In the genomic region with DNA sequence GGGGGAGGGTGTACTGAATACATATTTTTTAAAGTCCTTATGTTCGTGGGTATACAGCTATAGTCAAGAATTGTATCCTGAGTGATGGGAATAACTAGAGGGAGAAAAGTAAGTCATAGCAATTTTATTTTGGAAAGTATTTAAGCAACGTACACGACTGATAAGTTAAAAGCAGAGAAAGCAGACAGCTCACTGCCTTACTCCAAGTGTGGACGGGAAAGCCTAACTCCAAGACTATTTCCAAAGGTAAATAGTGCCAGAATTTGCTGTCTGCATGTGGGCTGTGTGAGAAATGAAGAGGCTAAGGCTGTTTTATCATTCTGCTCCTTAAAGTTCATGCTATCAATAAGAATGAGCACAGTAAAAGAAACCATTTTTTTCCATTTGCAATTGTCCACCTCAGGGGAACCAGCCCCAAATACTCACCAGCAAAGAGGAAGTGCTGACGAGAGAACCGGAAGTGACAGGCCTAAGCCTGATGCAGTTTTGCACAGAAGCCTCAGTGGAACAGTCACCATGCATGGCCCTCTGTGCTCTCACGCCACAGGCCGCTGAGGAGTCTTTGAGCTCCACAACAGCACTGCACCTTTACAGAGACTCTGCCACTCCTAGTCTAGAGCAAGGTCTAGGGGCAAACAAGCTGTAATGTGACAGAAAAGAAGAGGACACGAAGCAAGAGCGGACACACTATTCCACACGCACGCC, we compare ENCODE assay signal across 8 mouse cellular contexts. TPM values are rescaled to one million over a fixed set of nuclear protein-coding genes. Genes with fewer than 3 reads are reported as not detected.
A peak's percentile ranks its signal among the peaks of the same experiment; 100 is the strongest.
DNase-seq lines count a peak whose midpoint lies in the region; ATAC-seq lines count a peak whose summit lies in the region.

No protein-coding gene starts in this region.

- 0 out of 2 replicates have a peak, but pooled peaks have one; percentile 13 for ATAC-seq in liver, embryonic 11.5 days (replicated peaks; ENCODE audit: low FRiP score)

- DNase-seq in embryo, embryonic 11 days: peak; percentile 17
- DNase-seq in embryo, embryonic 10.5 days (ENCODE audit: low spot score): no peak
- DNase-seq in thymus, postnatal 0 days (ENCODE audit: low spot score): peak; percentile 60
- DNase-seq in thymus, postnatal 36 days: no peak
- no peak for DNase-seq in liver, embryonic 11.5 days (ENCODE audit: low spot score)
- DNase-seq in splenic B cell, adult 2 months (ENCODE audit: low read depth, low spot score): peak; percentile 91
- DNase-seq in left cerebral cortex, adult 18-20 months (ENCODE audit: low spot score in 2 of 2): no peak
- DNase-seq in layer of hippocampus, adult 9-10 months (ENCODE audit: low spot score): no peak

- H3K9ac ChIP-seq in liver, embryonic 11.5 days (ENCODE audit: low read depth, low read length): peak overlapping the region; percentile 14; the same call in 1 of the 2 replicates

- peak overlapping the region; percentile 29 for H3K4me2 ChIP-seq in liver, embryonic 11.5 days

- no peaks in the 10 kb centered on the region for H3K9me3 ChIP-seq in liver, embryonic 11.5 days (ENCODE audit: control insufficient read depth, low read length)

- no peak overlapping the region for H3K4me3 ChIP-seq in liver, embryonic 11.5 days (ENCODE audit: low read depth, low read length)

- H3K36me3 ChIP-seq in liver, embryonic 11.5 days (ENCODE audit: control insufficient read depth, insufficient read depth, low read length): no peaks in the 10 kb centered on the region
- peaks cover 7% of the 10 kb centered on the region; the same call in 1 of the 2 replicates for H3K36me3 ChIP-seq in splenic B cell, adult 2 months (ENCODE audit: control insufficient read depth, insufficient read depth, low read length, poor library complexity, severe bottlenecking)

- H3K4me1 ChIP-seq in liver, embryonic 11.5 days (replicated peaks; ENCODE audit: control insufficient read depth, insufficient read depth, low read length): peaks cover 18% of the 10 kb centered on the region

- H3K27ac ChIP-seq in liver, embryonic 11.5 days (ENCODE audit: low read depth, low read length): peak overlapping the region; percentile 55

- WGBS in liver, embryonic 11.5 days: 56% methylated on average over 12 of the region's 12 CpGs

- H3K27me3 ChIP-seq in liver, embryonic 11.5 days (replicated peaks; ENCODE audit: control insufficient read depth, insufficient read depth, low read length): no peaks in the 10 kb centered on the region
- no peaks in the 10 kb centered on the region for H3K27me3 ChIP-seq in splenic B cell, adult 2 months (ENCODE audit: control insufficient read depth, insufficient read depth, low read length, poor library complexity, severe bottlenecking)

RNA-seq across cellular contexts. Expression of a gene that starts 18.0 kb away (rescaled TPM):
- polyA plus RNA-seq in thymus, postnatal 0 days (2015; fragmentation: Nextera tagmentation; extraction: Ambion mirVana): 109 and 131 TPM in 2 replicates
- 33.6 and 38.6 TPM in 2 replicates for polyA plus RNA-seq in liver, embryonic 11.5 days (2014; fragmentation: Nextera tagmentation; extraction: Ambion mirVana)
- 10 to 100 TPM; 40.2 to 50.3 TPM for total RNA-seq in left cerebral cortex, adult 18-20 months (2021)

Comparison
In these comparisons a context has a peak if more than half of its experiments do, and no peak if none do; other contexts are left out.
1. DNase-seq: peak in embryo, embryonic 11 days (single experiment), thymus, postnatal 0 days (single experiment) and splenic B cell, adult 2 months (single experiment); none in embryo, embryonic 10.5 days (single experiment), thymus, postnatal 36 days (0 of 2), liver, embryonic 11.5 days (single experiment), left cerebral cortex, adult 18-20 months (0 of 2) and layer of hippocampus, adult 9-10 months (single experiment).